Mouse (Mus musculus): ENCODE measurements around the gene Cox4i2. TPM values are rescaled to one million over a fixed set of nuclear protein-coding genes. Genes with fewer than 3 reads are reported as not detected.

Cox4i2 gene
- polyA plus RNA-seq (2015; fragmentation: Nextera tagmentation; extraction: Ambion mirVana): 9.3 and 9.5 TPM in 2 replicates

GRCm38 (mm10) chr2:152753944-152754711 lies at the start of gene Cox4i2:
Cox4i2 (plus strand) TSS chr2:152754173.
- peak within 1 kb of the TSS; percentile 11 for H3K4me3 ChIP-seq (ENCODE audit: low read depth, low read length)
- no peak within 1 kb of the TSS for H3K9ac ChIP-seq (ENCODE audit: low read depth, low read length)
- no peak within 1 kb of the TSS for H3K27ac ChIP-seq (ENCODE audit: low read depth, low read length)

GRCm38 (mm10) chr2:152704256-152704605 lies 49.7 kb upstream of the Cox4i2 start:
- WGBS: 80% methylated on average over 5 of the region's 5 CpGs
- Histone ChIP-seq H3K27me3 (replicated peaks; ENCODE audit: control insufficient read depth, insufficient read depth, low read length) (no peaks in the 10 kb centered on the region), H3K4me1 (replicated peaks; ENCODE audit: control insufficient read depth, insufficient read depth, low read length) (peaks cover 5% of the 10 kb centered on the region; the same call in 1 of the 2 replicates), H3K9me3 (ENCODE audit: control insufficient read depth) (no peaks in the 10 kb centered on the region), H3K27ac (ENCODE audit: low read depth, low read length) (no peak overlapping the region), H3K9ac (ENCODE audit: low read depth, low read length) (no peak overlapping the region), H3K4me3 (ENCODE audit: low read depth, low read length) (no peak overlapping the region), H3K36me3 (ENCODE audit: control insufficient read depth, insufficient read depth) (peaks cover 62% of the 10 kb centered on the region), H3K4me2 (replicated peaks; ENCODE audit: low read depth) (no peak overlapping the region)
- no peak for TF ChIP-seq CTCF (IDR thresholded peaks at IDR 0.05; ENCODE audit: low read depth)
- ATAC-seq: no peak

More at GRCm38 (mm10) chr2:152753944-152754711, at the start of gene Cox4i2:
- Histone ChIP-seq H3K36me3 (ENCODE audit: control insufficient read depth, insufficient read depth) (no peaks in the 10 kb centered on the region), H3K4me1 (replicated peaks; ENCODE audit: control insufficient read depth, insufficient read depth, low read length) (no peaks in the 10 kb centered on the region), H3K9me3 (ENCODE audit: control insufficient read depth) (no peaks in the 10 kb centered on the region), H3K4me2 (replicated peaks; ENCODE audit: low read depth) (peak within 1 kb of the TSS; percentile 61), H3K27me3 (replicated peaks; ENCODE audit: control insufficient read depth, insufficient read depth, low read length) (no peaks in the 10 kb centered on the region)
- ATAC-seq: no peak
- 18% methylated on average over 30 of the region's 30 CpGs for WGBS
- TF ChIP-seq CTCF (IDR thresholded peaks at IDR 0.05; ENCODE audit: low read depth): no peak

GRCm38 (mm10) chr2:152704811-152705370 lies 49.1 kb upstream of the Cox4i2 start:
- WGBS: 92% methylated on average over 14 of the region's 14 CpGs
- H3K9me3 ChIP-seq (ENCODE audit: control insufficient read depth): no peaks in the 10 kb centered on the region
- H3K4me3 ChIP-seq (ENCODE audit: low read depth, low read length): no peak overlapping the region
- ATAC-seq: no peak
- no peak overlapping the region for H3K4me2 ChIP-seq (replicated peaks; ENCODE audit: low read depth)
- peaks cover 58% of the 10 kb centered on the region for H3K36me3 ChIP-seq (ENCODE audit: control insufficient read depth, insufficient read depth)
- H3K9ac ChIP-seq (ENCODE audit: low read depth, low read length): no peak overlapping the region
- H3K27me3 ChIP-seq (replicated peaks; ENCODE audit: control insufficient read depth, insufficient read depth, low read length): no peaks in the 10 kb centered on the region
- H3K4me1 ChIP-seq (replicated peaks; ENCODE audit: control insufficient read depth, insufficient read depth, low read length): peaks cover 5% of the 10 kb centered on the region; the same call in 1 of the 2 replicates
- H3K27ac ChIP-seq (ENCODE audit: low read depth, low read length): no peak overlapping the region
- no peak for TF ChIP-seq CTCF (IDR thresholded peaks at IDR 0.05; ENCODE audit: low read depth)

- 83% methylated on average over 22 of the region's 22 CpGs for WGBS
- Histone ChIP-seq H3K4me3 (ENCODE audit: low read depth, low read length) (no peak overlapping the region), H3K4me2 (replicated peaks; ENCODE audit: low read depth) (no peak overlapping the region), H3K9me3 (ENCODE audit: control insufficient read depth) (no peaks in the 10 kb centered on the region), H3K36me3 (ENCODE audit: control insufficient read depth, insufficient read depth) (peaks cover 47% of the 10 kb centered on the region), H3K27me3 (replicated peaks; ENCODE audit: control insufficient read depth, insufficient read depth, low read length) (no peaks in the 10 kb centered on the region), H3K27ac (ENCODE audit: low read depth, low read length) (peak overlapping the region; percentile 41; the same call in 1 of the 2 replicates), H3K4me1 (replicated peaks; ENCODE audit: control insufficient read depth, insufficient read depth, low read length) (peaks cover 5% of the 10 kb centered on the region; the same call in 1 of the 2 replicates), H3K9ac (ENCODE audit: low read depth, low read length) (no peak overlapping the region)
- no peak for TF ChIP-seq CTCF (IDR thresholded peaks at IDR 0.05; ENCODE audit: low read depth)
- ATAC-seq: no peak
Measured at GRCm38 (mm10) chr2:152705993-152706571, 47.9 kb upstream of the Cox4i2 start.

GRCm38 (mm10) chr2:152707186-152707585 lies 46.8 kb upstream of the Cox4i2 start:
- peak overlapping the region; percentile 61 for H3K9ac ChIP-seq (ENCODE audit: low read depth, low read length)
- H3K4me3 ChIP-seq (ENCODE audit: low read depth, low read length): peak overlapping the region; percentile 43
- H3K36me3 ChIP-seq (ENCODE audit: control insufficient read depth, insufficient read depth): peaks cover 35% of the 10 kb centered on the region
- H3K4me2 ChIP-seq (replicated peaks; ENCODE audit: low read depth): peak overlapping the region; percentile 79
- peak overlapping the region; percentile 92 for H3K27ac ChIP-seq (ENCODE audit: low read depth, low read length)
- no peaks in the 10 kb centered on the region for H3K27me3 ChIP-seq (replicated peaks; ENCODE audit: control insufficient read depth, insufficient read depth, low read length)
- ATAC-seq: no peak
- H3K9me3 ChIP-seq (ENCODE audit: control insufficient read depth): no peaks in the 10 kb centered on the region
- WGBS: 20% methylated on average over 7 of the region's 7 CpGs
- TF ChIP-seq CTCF (IDR thresholded peaks at IDR 0.05; ENCODE audit: low read depth): no peak
- peaks cover 5% of the 10 kb centered on the region; the same call in 1 of the 2 replicates for H3K4me1 ChIP-seq (replicated peaks; ENCODE audit: control insufficient read depth, insufficient read depth, low read length)

- peak overlapping the region; percentile 79 for H3K4me2 ChIP-seq (replicated peaks; ENCODE audit: low read depth)
- H3K9me3 ChIP-seq (ENCODE audit: control insufficient read depth): no peaks in the 10 kb centered on the region
- ATAC-seq: peak; percentile 86
- H3K27ac ChIP-seq (ENCODE audit: low read depth, low read length): peak overlapping the region; percentile 92
- peaks cover 34% of the 10 kb centered on the region for H3K36me3 ChIP-seq (ENCODE audit: control insufficient read depth, insufficient read depth)
- H3K4me1 ChIP-seq (replicated peaks; ENCODE audit: control insufficient read depth, insufficient read depth, low read length): peaks cover 5% of the 10 kb centered on the region; the same call in 1 of the 2 replicates
- 9% methylated on average over 31 of the region's 31 CpGs for WGBS
- no peaks in the 10 kb centered on the region for H3K27me3 ChIP-seq (replicated peaks; ENCODE audit: control insufficient read depth, insufficient read depth, low read length)
- H3K9ac ChIP-seq (ENCODE audit: low read depth, low read length): peak overlapping the region; percentile 61
- peak overlapping the region; percentile 43 for H3K4me3 ChIP-seq (ENCODE audit: low read depth, low read length)
- no peak for TF ChIP-seq CTCF (IDR thresholded peaks at IDR 0.05; ENCODE audit: low read depth)
Measured at GRCm38 (mm10) chr2:152707627-152708026, 46.3 kb upstream of the Cox4i2 start.
